Mouse (Mus musculus): ENCODE results near the gene Brd7. TPM values are rescaled to one million over a fixed set of nuclear protein-coding genes. Genes with fewer than 3 reads are reported as not detected.

Gene Brd7
- polyA plus RNA-seq, 1 experiment = not detected

DNA sequence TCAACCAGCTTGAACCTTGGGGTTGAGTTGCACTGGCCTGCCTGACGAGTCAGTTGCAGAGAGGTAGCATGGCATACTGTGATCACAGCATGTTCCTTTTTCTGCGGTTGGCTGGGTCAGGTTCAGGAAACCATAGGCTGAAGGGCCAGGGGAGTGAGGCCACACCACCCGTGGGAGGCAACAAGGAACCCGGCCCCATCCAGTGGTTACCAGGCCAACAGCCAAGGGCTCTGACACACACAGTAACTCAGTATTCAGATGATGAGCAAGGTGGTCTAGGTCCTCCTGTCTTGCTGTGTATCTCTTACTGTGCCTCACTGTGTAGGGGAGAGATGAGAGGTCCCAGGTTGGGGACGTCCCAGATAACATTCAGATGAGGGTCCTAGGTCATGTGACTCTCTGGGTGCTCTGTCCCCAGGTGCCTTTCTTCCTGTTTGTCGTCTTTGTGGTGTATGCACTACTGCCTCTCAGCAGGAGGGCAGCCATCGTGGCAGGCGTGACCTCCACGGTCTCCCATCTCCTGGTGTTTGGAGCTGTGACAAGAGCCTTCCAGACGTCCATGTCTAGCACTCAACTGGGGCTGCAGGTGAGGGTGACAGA, 52.6 kb downstream of the Brd7 start:
- Histone ChIP-seq H3K4me1 (ENCODE audit: control insufficient read depth, insufficient read depth, low read length) (peaks cover 3% of the 10 kb centered on the region; the same call in 1 of the 2 replicates), H3K4me3 (ENCODE audit: insufficient read depth, low read depth, low read length) (no peak overlapping the region), H3K27ac (ENCODE audit: insufficient read depth, low read depth, low read length) (no peak overlapping the region)
- 82% methylated on average over 10 of the region's 10 CpGs for WGBS
- TF ChIP-seq CTCF (IDR thresholded peaks at IDR 0.05; ENCODE audit: insufficient read depth, low read depth, low read length) = no peak
- TF ChIP-seq POLR2A (IDR thresholded peaks at IDR 0.05; ENCODE audit: insufficient read depth, low read depth, low read length) = no peak

DNA sequence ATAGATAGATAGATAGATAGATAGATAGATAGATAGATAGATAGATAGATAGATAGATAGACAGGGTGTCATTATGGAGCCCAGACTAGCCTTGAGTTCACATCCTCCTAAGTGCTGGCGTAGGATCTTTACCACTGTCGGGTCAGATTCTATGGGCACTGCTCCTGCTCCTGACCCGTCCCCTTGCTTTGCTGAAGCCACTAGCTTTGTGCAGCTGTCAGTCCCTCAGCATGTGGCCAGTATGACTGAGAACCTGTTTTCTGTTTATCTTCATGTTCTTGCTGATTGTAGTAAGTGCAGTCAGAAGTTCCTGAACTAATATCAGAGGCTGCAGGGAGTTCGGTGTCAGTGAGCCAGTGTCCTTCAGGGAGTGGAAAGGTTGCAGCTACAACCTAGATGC, 54.3 kb downstream of the Brd7 start:
- H3K27ac ChIP-seq (ENCODE audit: insufficient read depth, low read depth, low read length) = no peak overlapping the region
- TF ChIP-seq CTCF (IDR thresholded peaks at IDR 0.05; ENCODE audit: insufficient read depth, low read depth, low read length) (no peak), POLR2A (IDR thresholded peaks at IDR 0.05; ENCODE audit: insufficient read depth, low read depth, low read length) (no peak)
- no peak overlapping the region for H3K4me3 ChIP-seq (ENCODE audit: insufficient read depth, low read depth, low read length)
- H3K4me1 ChIP-seq (ENCODE audit: control insufficient read depth, insufficient read depth, low read length) = no peaks in the 10 kb centered on the region
- WGBS = 92% methylated on average over 4 of the region's 4 CpGs

DNA sequence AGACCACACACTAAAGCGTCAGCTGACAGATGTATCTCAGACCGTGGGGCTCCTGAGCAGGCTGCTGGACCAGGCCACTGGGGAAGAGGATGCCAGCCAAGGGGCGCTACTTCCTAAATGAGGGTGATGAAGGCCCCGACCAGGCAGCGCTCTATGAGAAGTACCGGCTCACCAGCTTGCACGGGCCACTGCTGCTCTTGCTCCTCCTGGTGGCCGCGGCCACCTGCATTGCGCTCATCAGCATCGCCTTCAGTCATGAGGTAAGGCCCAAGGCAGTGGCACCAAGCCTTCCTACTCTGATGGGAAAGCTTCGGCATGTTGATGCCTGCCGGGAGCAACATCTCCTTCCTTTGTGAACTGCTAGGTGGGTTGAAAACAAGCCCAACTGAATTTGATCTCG, 55.5 kb downstream of the Brd7 start:
- Histone ChIP-seq H3K27ac (ENCODE audit: insufficient read depth, low read depth, low read length) (no peak overlapping the region), H3K4me3 (ENCODE audit: insufficient read depth, low read depth, low read length) (no peak overlapping the region), H3K4me1 (ENCODE audit: control insufficient read depth, insufficient read depth, low read length) (no peaks in the 10 kb centered on the region)
- no peak for TF ChIP-seq CTCF (IDR thresholded peaks at IDR 0.05; ENCODE audit: insufficient read depth, low read depth, low read length)
- TF ChIP-seq POLR2A (IDR thresholded peaks at IDR 0.05; ENCODE audit: insufficient read depth, low read depth, low read length) = no peak
- 84% methylated on average over 14 of the region's 14 CpGs for WGBS

DNA sequence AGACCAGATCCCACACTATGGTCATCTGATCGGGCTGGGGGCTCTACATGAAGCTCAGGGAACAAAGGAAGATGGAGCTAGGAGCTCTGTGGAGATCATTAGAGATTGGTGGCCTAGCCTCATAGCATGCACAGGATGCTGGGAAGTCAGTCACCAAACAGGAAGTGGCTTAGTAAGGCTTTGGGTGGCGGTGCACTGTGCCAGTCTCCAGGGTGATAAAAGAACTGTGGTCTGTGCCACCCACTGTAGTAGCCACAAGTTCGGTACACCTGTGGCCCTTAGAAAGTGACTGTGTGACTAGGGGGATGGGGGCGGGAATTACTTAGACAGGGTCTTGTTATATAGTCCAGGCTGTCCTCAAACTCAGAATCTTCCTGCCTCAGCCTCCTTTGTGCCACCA, 56.2 kb downstream of the Brd7 start:
- TF ChIP-seq CTCF (IDR thresholded peaks at IDR 0.05; ENCODE audit: insufficient read depth, low read depth, low read length) (no peak), POLR2A (IDR thresholded peaks at IDR 0.05; ENCODE audit: insufficient read depth, low read depth, low read length) (no peak)
- 93% methylated on average over 4 of the region's 4 CpGs for WGBS
- Histone ChIP-seq H3K4me3 (ENCODE audit: insufficient read depth, low read depth, low read length) (no peak overlapping the region), H3K4me1 (ENCODE audit: control insufficient read depth, insufficient read depth, low read length) (no peaks in the 10 kb centered on the region), H3K27ac (ENCODE audit: insufficient read depth, low read depth, low read length) (no peak overlapping the region)

DNA sequence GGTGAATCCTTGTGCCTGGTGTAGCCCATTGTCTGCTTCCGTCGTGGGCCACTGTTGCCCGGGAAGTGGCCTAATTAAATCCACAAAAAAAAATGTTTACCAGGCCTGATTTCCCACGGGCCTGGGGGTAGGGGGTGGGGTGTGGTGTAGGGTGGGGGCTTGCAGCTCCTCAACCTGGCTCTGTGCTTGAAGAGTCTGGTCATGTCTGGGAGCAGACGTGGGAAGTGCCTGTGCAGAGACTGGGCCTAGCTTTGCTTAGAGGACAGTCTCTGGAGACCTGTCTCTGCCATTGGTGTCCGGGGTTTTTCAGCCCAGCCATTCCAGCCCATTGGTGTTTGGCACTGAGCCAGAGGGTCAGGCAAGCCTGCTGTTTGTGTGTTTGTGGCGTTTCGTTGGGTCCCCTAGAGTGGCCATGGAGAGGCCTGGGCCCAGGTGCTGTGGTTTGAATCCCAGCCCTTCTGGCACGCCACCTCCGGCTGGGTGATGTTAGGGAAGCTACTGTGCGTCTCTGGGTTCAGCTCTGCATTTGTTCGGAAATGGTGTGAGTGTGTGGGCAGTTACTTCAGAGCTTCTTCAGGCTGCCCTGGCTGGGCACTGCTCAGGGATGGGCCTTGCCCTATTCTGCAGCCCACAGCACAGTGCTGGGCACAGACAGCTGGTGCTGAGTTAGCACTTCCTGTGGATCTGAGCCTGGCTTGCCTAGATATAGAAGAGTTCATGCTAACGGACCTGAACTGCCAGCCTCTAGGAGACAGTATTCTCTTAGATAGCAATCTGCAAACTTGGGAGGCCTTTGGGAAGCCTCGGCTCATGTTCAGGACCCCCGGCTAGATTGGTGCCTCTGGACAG, 60.2 kb downstream of the Brd7 start:
- H3K4me1 ChIP-seq (ENCODE audit: control insufficient read depth, insufficient read depth, low read length) = peaks cover 12% of the 10 kb centered on the region

GRCm38 (mm10) chr8:88299907-88300603, 61.9 kb downstream of the Brd7 start:
- H3K4me3 ChIP-seq (ENCODE audit: insufficient read depth, low read depth, low read length) = no peak overlapping the region
- 87% methylated on average over 10 of the region's 10 CpGs for WGBS

More for the DNA sequence above, 60.2 kb downstream of the Brd7 start:
- WGBS = 68% methylated on average over 15 of the region's 15 CpGs
- no peak overlapping the region for H3K4me3 ChIP-seq (ENCODE audit: insufficient read depth, low read depth, low read length)
- H3K27ac ChIP-seq (ENCODE audit: insufficient read depth, low read depth, low read length) = no peak overlapping the region
- no peak for TF ChIP-seq POLR2A (IDR thresholded peaks at IDR 0.05; ENCODE audit: insufficient read depth, low read depth, low read length)
- TF ChIP-seq CTCF (IDR thresholded peaks at IDR 0.05; ENCODE audit: insufficient read depth, low read depth, low read length) = no peak

DNA sequence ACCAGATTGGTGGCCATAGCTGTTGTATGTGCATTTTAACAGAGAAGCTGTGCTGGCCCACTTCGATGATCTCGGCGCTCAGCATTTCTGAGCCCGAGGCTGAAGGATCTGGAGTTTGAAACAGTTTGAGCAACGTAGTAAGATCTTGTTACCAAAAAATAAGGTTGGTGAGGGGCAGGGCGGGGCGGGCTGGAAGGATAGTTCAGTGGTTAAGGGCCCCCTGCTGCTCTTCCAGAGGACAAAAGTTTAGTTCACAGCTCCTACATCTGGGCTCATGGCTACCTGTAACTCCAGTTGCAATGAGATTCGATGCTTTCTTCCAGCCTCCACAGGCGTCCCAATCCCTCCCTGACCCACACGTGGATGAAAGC, 63.3 kb downstream of the Brd7 start:
- peaks cover 12% of the 10 kb centered on the region for H3K4me1 ChIP-seq (ENCODE audit: control insufficient read depth, insufficient read depth, low read length)
- 86% methylated on average over 10 of the region's 10 CpGs for WGBS
- TF ChIP-seq POLR2A (IDR thresholded peaks at IDR 0.05; ENCODE audit: insufficient read depth, low read depth, low read length) = no peak
- TF ChIP-seq CTCF (IDR thresholded peaks at IDR 0.05; ENCODE audit: insufficient read depth, low read depth, low read length) = no peak
- H3K27ac ChIP-seq (ENCODE audit: insufficient read depth, low read depth, low read length) = no peak overlapping the region
- H3K4me3 ChIP-seq (ENCODE audit: insufficient read depth, low read depth, low read length) = no peak overlapping the region

More at GRCm38 (mm10) chr8:88299907-88300603, 61.9 kb downstream of the Brd7 start:
- Histone ChIP-seq H3K27ac (ENCODE audit: insufficient read depth, low read depth, low read length) (no peak overlapping the region), H3K4me1 (ENCODE audit: control insufficient read depth, insufficient read depth, low read length) (peaks cover 12% of the 10 kb centered on the region)
- no peak for TF ChIP-seq POLR2A (IDR thresholded peaks at IDR 0.05; ENCODE audit: insufficient read depth, low read depth, low read length)
- no peak for TF ChIP-seq CTCF (IDR thresholded peaks at IDR 0.05; ENCODE audit: insufficient read depth, low read depth, low read length)

DNA sequence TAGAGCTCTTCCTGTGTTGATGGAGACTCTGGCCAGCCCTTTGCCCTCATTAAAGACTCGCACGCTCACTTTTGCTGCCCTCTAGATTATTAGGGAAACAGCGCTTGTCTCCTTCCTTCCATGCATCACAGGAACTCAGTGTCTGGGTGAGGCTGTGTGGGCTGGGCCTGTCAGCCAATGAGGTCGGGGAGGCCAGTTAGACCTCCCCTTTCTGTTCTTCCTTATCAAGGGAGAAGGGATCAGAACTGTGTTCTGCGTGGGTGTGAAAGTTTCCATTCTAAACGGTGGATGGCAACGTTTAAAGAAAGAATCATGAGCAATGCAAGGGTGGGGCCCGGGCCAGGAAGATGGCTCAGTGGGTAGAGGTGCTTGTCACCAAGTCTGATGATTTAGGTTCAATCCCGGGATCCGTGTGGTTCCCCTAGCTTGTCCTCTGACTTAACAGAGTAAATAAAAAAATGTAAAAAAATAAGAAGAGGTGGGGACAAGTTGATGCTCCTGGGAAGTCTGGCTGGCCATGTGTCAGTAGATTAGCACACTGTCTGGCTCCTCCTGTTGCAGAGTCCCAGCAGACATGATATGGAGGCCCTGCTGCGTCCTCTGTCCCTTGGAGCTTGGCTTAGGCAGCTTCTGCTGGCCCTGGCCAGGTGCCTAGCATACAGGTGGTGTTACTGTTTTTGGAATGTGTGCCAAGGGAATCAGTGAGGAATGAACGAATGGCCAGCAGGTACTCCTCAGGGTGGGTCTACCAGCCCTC, 63.8 kb downstream of the Brd7 start:
- 42% methylated on average over 12 of the region's 12 CpGs for WGBS
- H3K27ac ChIP-seq (ENCODE audit: insufficient read depth, low read depth, low read length) = no peak overlapping the region
- H3K4me1 ChIP-seq (ENCODE audit: control insufficient read depth, insufficient read depth, low read length) = peaks cover 12% of the 10 kb centered on the region
- H3K4me3 ChIP-seq (ENCODE audit: insufficient read depth, low read depth, low read length) = no peak overlapping the region
- TF ChIP-seq CTCF (IDR thresholded peaks at IDR 0.05; ENCODE audit: insufficient read depth, low read depth, low read length) (no peak), POLR2A (IDR thresholded peaks at IDR 0.05; ENCODE audit: insufficient read depth, low read depth, low read length) (no peak)

Data from olfactory bulb, adult 2 months (tissue).